Mouse (Mus musculus) limb, embryonic 14.5 days (tissue): Measurements from ENCODE around the gene Ppp2r5e. TPM values are rescaled to one million over a fixed set of nuclear protein-coding genes. Genes with fewer than 3 reads are reported as not detected.

Experiments used
- ATAC-seq: fragments of 200-750 bp; cut with Nextera tagmentation; 2 replicates; pipeline ENCODE4 v1.8.0; 2017; ENCODE audit warnings: low read depth, moderate number of reproducible peaks, moderate TSS enrichment; ENCODE audit not compliant: low FRiP score
- DNase-seq: peaks from one replicate; pipeline ENCODE4 v3.0.0-alpha.2; 2015; ENCODE audit warnings: low spot score
- H3K27ac ChIP-seq: fragments of 300-500 bp; sonication (generic); replicated peaks from 2 replicates; pipeline ENCODE4 v1.5.1; 2014; ENCODE audit warnings: low read depth, mild to moderate bottlenecking, low read length, moderate library complexity, mixed read lengths
- H3K27me3 ChIP-seq: fragments of 300-500 bp; sonication (generic); 2 replicates; pipeline ENCODE4 v1.6.1; 2014; ENCODE audit warnings: low read length, mixed read lengths; ENCODE audit not compliant: control insufficient read depth, insufficient read depth
- H3K36me3 ChIP-seq: fragments of 300-500 bp; sonication (generic); 2 replicates; pipeline ENCODE4 v1.6.1; 2014; ENCODE audit warnings: mild to moderate bottlenecking, low read length, moderate library complexity, mixed read lengths; ENCODE audit not compliant: control insufficient read depth, insufficient read depth
- H3K4me1 ChIP-seq: fragments of 300-500 bp; sonication (generic); 2 replicates; pipeline ENCODE4 v1.6.1; 2014; ENCODE audit warnings: antibody characterized with exemption, low read length, mixed read lengths; ENCODE audit not compliant: control insufficient read depth, insufficient read depth
- H3K4me2 ChIP-seq: fragments of 300-500 bp; sonication (generic); replicated peaks from 2 replicates; pipeline ENCODE4 v1.6.1; 2014; ENCODE audit warnings: low read depth, mild to moderate bottlenecking, low read length, moderate library complexity; ENCODE audit not compliant: severe bottlenecking
- H3K4me3 ChIP-seq: fragments of 300-500 bp; sonication (generic); replicated peaks from 2 replicates; pipeline ENCODE4 v1.5.1; 2014; ENCODE audit warnings: low read length
- H3K9ac ChIP-seq: fragments of 300-500 bp; sonication (generic); 2 replicates; pipeline ENCODE4 v1.6.1; 2014; ENCODE audit warnings: mild to moderate bottlenecking, low read depth, low read length, moderate library complexity; ENCODE audit not compliant: severe bottlenecking
- H3K9me3 ChIP-seq: fragments of 300-500 bp; sonication (generic); 2 replicates; pipeline ENCODE4 v1.6.1; 2016; ENCODE audit warnings: low read length; ENCODE audit not compliant: control insufficient read depth
- POLR2A ChIP-seq: fragments of 200-500 bp; IDR thresholded peaks from 2 replicates; pipeline ENCODE4 v1.8.0; 2012; ENCODE audit warnings: inconsistent platforms, mild to moderate bottlenecking, moderate library complexity, borderline replicate concordance; ENCODE audit not compliant: insufficient read depth, insufficient read length; ENCODE audit errors: extremely low read depth
- WGBS: fragments of 180-500 bp; shearing (Covaris S2); extraction: QIAGEN DNeasy Blood & Tissue Kit; methylation state at CpG from one replicate; pipeline ENCODE4 v1.1.7; 2014; 5-methylcytosine and 5-hydroxymethylcytosine counted together
- polyA plus RNA-seq, 2 experiments: library from polyadenylated mRNA; depleted of rRNA in 1 of 2; stranded (reverse) in 1 of 2; unstranded in 1 of 2; fragments of >200 nt; fragmentation: Nextera tagmentation in 1 of 2; extraction: Ambion mirVana in 1 of 2; gene quantifications; 2 replicates each; pipeline versions ENCODE4 v1.2.1 to v1.2.3; 2012 to 2014

The Ppp2r5e gene
- polyA plus RNA-seq, 2 experiments, result 17.6 to 27.3 TPM

GRCm38 (mm10) chr12:75539228-75539627 is 56.8 kb downstream of the Ppp2r5e start:
- Histone ChIP-seq H3K36me3 (no peaks in the 10 kb centered on the region), H3K27ac (no peak overlapping the region), H3K4me2 (no peak overlapping the region), H3K27me3 (no peaks in the 10 kb centered on the region), H3K9ac (no peak overlapping the region), H3K4me1 (0 out of 2 replicates have a peak, but pooled peaks cover 3% of the 10 kb centered on the region), H3K4me3 (no peak overlapping the region), H3K9me3 (no peaks in the 10 kb centered on the region)
- 76% methylated on average over 3 of the region's 3 CpGs for WGBS
- DNase-seq (no peak), ATAC-seq (no peak)
- no peak for TF ChIP-seq POLR2A

GRCm38 (mm10) chr12:75537673-75538423 is 58.2 kb downstream of the Ppp2r5e start:
- no peaks in the 10 kb centered on the region for H3K27me3 ChIP-seq
- WGBS, result 72% methylated on average over 6 of the region's 6 CpGs
- no peak for ATAC-seq

GRCm38 (mm10) chr12:75537019-75537672 is 58.9 kb downstream of the Ppp2r5e start:
- H3K4me2 ChIP-seq, result no peak overlapping the region
- 71% methylated on average over 7 of the region's 7 CpGs for WGBS
- H3K36me3 ChIP-seq, result no peaks in the 10 kb centered on the region
- no peak for TF ChIP-seq POLR2A
- ATAC-seq, result no peak
- no peaks in the 10 kb centered on the region for H3K27me3 ChIP-seq
- no peak overlapping the region for H3K27ac ChIP-seq
- 0 out of 2 replicates have a peak, but pooled peaks cover 3% of the 10 kb centered on the region for H3K4me1 ChIP-seq
- no peak overlapping the region for H3K9ac ChIP-seq
- no peak for DNase-seq
- no peak overlapping the region for H3K4me3 ChIP-seq
- H3K9me3 ChIP-seq, result no peaks in the 10 kb centered on the region

More at GRCm38 (mm10) chr12:75537673-75538423, 58.2 kb downstream of the Ppp2r5e start:
- TF ChIP-seq POLR2A, result no peak
- H3K36me3 ChIP-seq, result no peaks in the 10 kb centered on the region
- H3K4me2 ChIP-seq, result no peak overlapping the region
- no peak overlapping the region for H3K9ac ChIP-seq
- no peaks in the 10 kb centered on the region for H3K9me3 ChIP-seq
- no peak for DNase-seq
- H3K4me3 ChIP-seq, result no peak overlapping the region
- no peak overlapping the region for H3K27ac ChIP-seq
- H3K4me1 ChIP-seq, result 0 out of 2 replicates have a peak, but pooled peaks cover 3% of the 10 kb centered on the region

- WGBS, result 85% methylated on average over 7 of the region's 7 CpGs
- ATAC-seq, result no peak
- H3K4me3 ChIP-seq, result no peak overlapping the region
- no peaks in the 10 kb centered on the region for H3K9me3 ChIP-seq
- H3K36me3 ChIP-seq, result no peaks in the 10 kb centered on the region
- H3K27me3 ChIP-seq, result no peaks in the 10 kb centered on the region
- no peak overlapping the region for H3K4me2 ChIP-seq
- no peak for TF ChIP-seq POLR2A
- no peak overlapping the region for H3K9ac ChIP-seq
- no peak overlapping the region for H3K27ac ChIP-seq
- no peak for DNase-seq
- 0 out of 2 replicates have a peak, but pooled peaks cover 2% of the 10 kb centered on the region for H3K4me1 ChIP-seq
Observed at GRCm38 (mm10) chr12:75536566-75536965, 59.5 kb downstream of the Ppp2r5e start.

- Histone ChIP-seq H3K4me1 (peaks cover 11% of the 10 kb centered on the region; the same call in 1 of the 2 replicates), H3K4me3 (no peak overlapping the region), H3K4me2 (no peak overlapping the region), H3K27me3 (no peaks in the 10 kb centered on the region), H3K36me3 (no peaks in the 10 kb centered on the region), H3K27ac (no peak overlapping the region), H3K9ac (no peak overlapping the region), H3K9me3 (no peaks in the 10 kb centered on the region)
- no peak for DNase-seq
- ATAC-seq, result no peak
- TF ChIP-seq POLR2A, result no peak
Observed at GRCm38 (mm10) chr12:75533145-75533544, 62.9 kb downstream of the Ppp2r5e start.
